21 mouse cellular contexts compared by ENCODE assay signal in genomic region chr7:27499036-27499435, GRCm38 (mm10). TPM values are rescaled to one million over a fixed set of nuclear protein-coding genes. Genes with fewer than 3 reads are reported as not detected.
DNase-seq lines count a peak whose midpoint lies in the region; ATAC-seq and TF ChIP-seq lines count a peak whose summit lies in the region.
"Had no signal": no experiment of that assay in that cellular context is flagged by ENCODE, and none has a peak within 500 bp of the region (broad histone marks: within the 10 kb centered on the region; RNA-seq: fewer than 3 reads in every experiment).

TSS of gene Prx (plus strand) at chr7:27499324.

- H3K27me3 ChIP-seq in kidney, embryonic 16.5 days (ENCODE audit: insufficient read depth, low read length), result no peaks in the 10 kb centered on the region
- no peaks in the 10 kb centered on the region for H3K27me3 ChIP-seq in kidney, adult 2 months (replicated peaks; ENCODE audit: control insufficient read depth, insufficient read depth, low read length)
- H3K27me3 ChIP-seq in E14TG2a.4 (ENCODE audit: insufficient read depth, low read length), result no peaks in the 10 kb centered on the region
- H3K27me3 ChIP-seq in limb, embryonic 14.5 days (ENCODE audit: control insufficient read depth, insufficient read depth, low read length), result no peaks in the 10 kb centered on the region
- H3K27me3 ChIP-seq: forebrain, embryonic 12.5 days; hindbrain, embryonic 15.5 days; intestine, embryonic 15.5 days had no signal

- H3K4me3 ChIP-seq in kidney, embryonic 16.5 days (ENCODE audit: low read length), result no peak within 1 kb of the TSS
- no peak within 1 kb of the TSS for H3K4me3 ChIP-seq in kidney, adult 2 months (ENCODE audit: insufficient read depth, low read depth, low read length)
- H3K4me3 ChIP-seq in E14TG2a.4 (replicated peaks; ENCODE audit: low read length), result peak within 1 kb of the TSS; percentile 60
- no peak within 1 kb of the TSS for H3K4me3 ChIP-seq in limb, embryonic 14.5 days (replicated peaks; ENCODE audit: low read length)
- H3K4me3 ChIP-seq: forebrain, embryonic 12.5 days; hindbrain, embryonic 15.5 days; intestine, embryonic 15.5 days had no signal

- TF ChIP-seq CTCF in kidney, adult 2 months (conservative IDR thresholded peaks at IDR 0.05; ENCODE audit: insufficient read depth, insufficient read length, low read depth, low read length), result no peak
- no peak for TF ChIP-seq CTCF in E14TG2a.4 (conservative IDR thresholded peaks at IDR 0.05; ENCODE audit: low read length)

- H3K9ac ChIP-seq in kidney, embryonic 16.5 days (replicated peaks; ENCODE audit: low read length), result no peak within 1 kb of the TSS
- no peak within 1 kb of the TSS for H3K9ac ChIP-seq in limb, embryonic 14.5 days (ENCODE audit: low read depth, low read length, severe bottlenecking)
- H3K9ac ChIP-seq: forebrain, embryonic 12.5 days; hindbrain, embryonic 15.5 days; intestine, embryonic 15.5 days; liver, embryonic 14.5 days had no signal

- intact Hi-C loops in left cerebral cortex, postnatal 10 days (cut with DNase I), result no loop called here

- ATAC-seq in kidney, embryonic 16.5 days (ENCODE audit: low FRiP score, low TSS enrichment), result peak; percentile 26; the same call in 1 of the 2 replicates
- ATAC-seq in limb, embryonic 14.5 days (ENCODE audit: low FRiP score, low read depth), result peak; percentile 34
- ATAC-seq: intestine, embryonic 15.5 days had no signal

- H3K4me2 ChIP-seq in kidney, embryonic 16.5 days (replicated peaks; ENCODE audit: low read depth, low read length), result no peak within 1 kb of the TSS
- no peak within 1 kb of the TSS for H3K4me2 ChIP-seq in limb, embryonic 14.5 days (replicated peaks; ENCODE audit: low read depth, low read length, severe bottlenecking)
- H3K4me2 ChIP-seq: forebrain, embryonic 12.5 days; hindbrain, embryonic 15.5 days; intestine, embryonic 15.5 days; midbrain, embryonic 11.5 days had no signal

- no peak within 1 kb of the TSS for H3K27ac ChIP-seq in kidney, embryonic 16.5 days (ENCODE audit: low read length)
- no peak within 1 kb of the TSS for H3K27ac ChIP-seq in kidney, adult 2 months (ENCODE audit: insufficient read depth, low read depth, low read length)
- H3K27ac ChIP-seq in limb, embryonic 14.5 days (replicated peaks; ENCODE audit: low read depth, low read length), result no peak within 1 kb of the TSS
- H3K27ac ChIP-seq: forebrain, embryonic 12.5 days; hindbrain, embryonic 15.5 days; intestine, embryonic 15.5 days; liver, embryonic 14.5 days had no signal

- no peaks in the 10 kb centered on the region for H3K9me3 ChIP-seq in kidney, embryonic 16.5 days (ENCODE audit: low read length)
- no peaks in the 10 kb centered on the region for H3K9me3 ChIP-seq in E14TG2a.4 (ENCODE audit: low read length)
- H3K9me3 ChIP-seq in limb, embryonic 14.5 days (ENCODE audit: control insufficient read depth, low read length), result no peaks in the 10 kb centered on the region
- H3K9me3 ChIP-seq: forebrain, embryonic 12.5 days; G1E; hindbrain, embryonic 15.5 days; intestine, embryonic 15.5 days had no signal

- DNase-seq in kidney, adult 2 months, result no peak
- peak; percentile 75 for DNase-seq in ES-CJ7 (ENCODE audit: low read depth, low spot score)
- no peak for DNase-seq in limb, embryonic 14.5 days (ENCODE audit: low spot score)
- no peak for DNase-seq in left cerebral cortex, postnatal 10 days (ENCODE audit: extremely low spot score in 1 of 2, low spot score in 2 of 2)
- no peak for DNase-seq in adrenal gland, adult 8-10 months
- DNase-seq: cerebellum, adult 18-20 months; cerebellum, postnatal 36 days; heart, adult 11 months; heart, postnatal 36 days; kidney, postnatal 14 days; left cerebral cortex, postnatal 4 days; retina, postnatal 1 day; thymus, postnatal 25 days had no signal

- H3K36me3 ChIP-seq in kidney, embryonic 16.5 days (ENCODE audit: insufficient read depth, low read length), result no peaks in the 10 kb centered on the region
- H3K36me3 ChIP-seq in kidney, adult 2 months (ENCODE audit: control insufficient read depth, insufficient read depth, low read length), result no peaks in the 10 kb centered on the region
- no peaks in the 10 kb centered on the region; the same call in 1 of the 2 replicates for H3K36me3 ChIP-seq in E14TG2a.4 (ENCODE audit: insufficient read depth, low read length)
- no peaks in the 10 kb centered on the region for H3K36me3 ChIP-seq in limb, embryonic 14.5 days (ENCODE audit: control insufficient read depth, insufficient read depth, low read length)
- H3K36me3 ChIP-seq: forebrain, embryonic 12.5 days; G1E; hindbrain, embryonic 15.5 days; intestine, embryonic 15.5 days had no signal

- WGBS in kidney, embryonic 16.5 days, result 43% methylated on average over 3 of the region's 3 CpGs
- WGBS in kidney, adult 2 months, result 56% methylated on average over 3 of the region's 3 CpGs
- 30% methylated on average over 3 of the region's 3 CpGs for WGBS in limb, embryonic 14.5 days

- TF ChIP-seq POLR2A in kidney, adult 2 months (IDR thresholded peaks at IDR 0.05; ENCODE audit: low read depth, low read length), result no peak
- TF ChIP-seq POLR2A in limb, embryonic 14.5 days (IDR thresholded peaks at IDR 0.05; ENCODE audit: borderline replicate concordance, extremely low read depth, insufficient read depth, insufficient read length), result no peak

- H3K4me1 ChIP-seq in kidney, embryonic 16.5 days (ENCODE audit: insufficient read depth, low read length), result no peaks in the 10 kb centered on the region
- H3K4me1 ChIP-seq in kidney, adult 2 months (ENCODE audit: control insufficient read depth, insufficient read depth, low read length), result no peaks in the 10 kb centered on the region
- peaks cover 84% of the 10 kb centered on the region for H3K4me1 ChIP-seq in E14TG2a.4 (replicated peaks; ENCODE audit: low read depth, low read length)
- peaks cover 5% of the 10 kb centered on the region; the same call in 1 of the 2 replicates for H3K4me1 ChIP-seq in limb, embryonic 14.5 days (ENCODE audit: control insufficient read depth, insufficient read depth, low read length)
- H3K4me1 ChIP-seq: forebrain, embryonic 12.5 days; hindbrain, embryonic 15.5 days had no signal

RNA-seq across cellular contexts. Expression of gene Prx, which starts in this region (rescaled TPM):
- 4.9 and 5.1 TPM in 2 replicates for polyA plus RNA-seq in kidney, embryonic 16.5 days (2015; fragmentation: Nextera tagmentation; extraction: Ambion mirVana)
- polyA plus RNA-seq in kidney, adult 2 months (2012; rRNA removed), result 1.2 and 1.5 TPM in 2 replicates
- 6.3 and 6.6 TPM in 2 replicates for polyA plus RNA-seq in limb, embryonic 14.5 days (2012; rRNA removed)
- 2.1 and 2.5 TPM in 2 replicates for polyA plus RNA-seq in limb, embryonic 14.5 days (2014; fragmentation: Nextera tagmentation; extraction: Ambion mirVana)
- total RNA-seq in left cerebral cortex, postnatal 10 days (2021), result 1 to 10 TPM; 1.4 TPM
- total RNA-seq in adrenal gland, adult 8-10 months (2022), result 1 to 10 TPM; 2.6 to 4.7 (median 3.3) TPM
